Mouse (Mus musculus): ENCODE results near the gene Gm10720.
"Not testable (repeated sequence)": the region's sequence is repeated elsewhere in the genome, so short reads cannot be mapped to it uniquely, and the experiment has no call there.

Gm10720 gene

GRCm38 (mm10) chr9:3015354-3015753 lies at the start of gene Gm10720:
TSS of gene Gm10720 (plus strand) at chr9:3015654.
- not testable (repeated sequence) for DNase-seq

DNA sequence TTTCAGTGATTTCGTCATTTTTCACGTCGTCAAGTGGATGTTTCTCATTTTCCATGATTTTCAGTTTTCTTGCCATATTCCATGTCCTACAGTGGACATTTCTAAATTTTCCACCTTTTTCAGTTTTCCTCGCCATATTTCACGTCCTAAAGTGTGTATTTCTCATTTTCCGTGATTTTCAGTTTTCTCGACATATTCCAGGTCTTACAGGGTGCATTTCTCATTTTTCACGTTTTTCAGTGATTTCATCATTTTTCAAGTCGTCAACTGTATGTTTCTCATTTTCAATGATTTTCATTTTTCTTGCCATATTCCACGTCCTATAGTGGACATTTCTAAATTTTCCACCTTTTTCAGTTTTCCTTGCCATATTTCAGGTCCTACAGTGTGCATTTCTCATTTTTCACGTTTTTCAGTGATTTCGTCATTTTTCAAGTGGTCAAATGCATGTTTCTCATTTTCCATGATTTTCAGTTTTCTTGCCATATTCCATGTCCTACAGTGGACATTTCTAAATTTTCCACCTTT lies 14.9 kb upstream of the Gm10720 start, which contains the start of gene Gm10722:
Gene Gm10722, plus strand, starts transcription at position 478 of the 528 bp plus-strand sequence.
- DNase-seq = not testable (repeated sequence)

DNA sequence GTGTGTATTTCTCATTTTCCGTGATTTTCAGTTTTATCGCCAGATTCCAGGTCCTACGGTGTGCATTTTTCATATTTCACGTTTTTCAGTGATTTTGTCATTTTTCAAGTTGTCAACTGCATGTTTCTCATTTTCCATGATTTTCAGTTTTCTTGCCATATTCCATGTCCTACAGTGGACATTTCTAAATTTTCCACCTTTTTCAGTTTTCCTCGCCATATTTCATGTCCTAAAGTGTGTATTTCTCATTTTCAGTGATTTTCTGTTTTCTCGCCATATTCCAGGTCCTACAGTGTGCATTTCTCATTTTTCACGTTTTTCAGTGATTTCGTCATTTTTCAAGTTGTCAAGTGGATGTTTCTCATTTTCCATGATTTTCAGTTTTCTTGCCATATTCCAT lies 14.4 kb upstream of the Gm10720 start:
- DNase-seq = not testable (repeated sequence)

GRCm38 (mm10) chr9:3001948-3002659 lies 13.3 kb upstream of the Gm10720 start:
- DNase-seq = peak; percentile 85 to 99

DNA sequence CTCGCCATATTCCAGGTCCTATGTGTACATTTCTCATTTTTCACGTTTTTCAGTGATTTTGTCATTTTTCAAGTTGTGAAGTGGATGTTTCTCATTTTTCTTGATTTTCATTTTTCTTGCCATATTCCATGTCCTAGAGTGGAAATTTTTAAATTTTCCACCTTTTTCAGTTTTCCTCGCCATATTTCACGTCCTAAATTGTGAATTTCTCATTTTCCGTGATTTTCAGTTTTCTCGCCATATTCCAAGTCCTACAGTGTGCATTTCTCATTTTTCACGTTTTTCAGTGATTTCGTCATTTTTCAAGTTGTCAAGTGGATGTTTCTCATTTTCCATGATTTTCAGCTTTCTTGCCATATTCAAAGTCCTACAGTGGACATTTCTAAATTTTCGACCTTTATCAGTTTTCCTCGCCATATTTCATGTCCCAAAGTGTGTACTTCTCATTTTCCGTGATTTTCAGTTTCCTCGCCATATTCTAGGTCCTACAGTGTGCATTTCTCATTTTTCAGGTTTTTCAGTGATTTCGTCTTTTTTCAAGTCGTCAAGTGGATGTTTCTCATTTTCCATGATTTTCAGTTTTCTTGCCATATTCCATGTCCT lies 12.6 kb upstream of the Gm10720 start, which contains the start of gene Gm11168:
Gene Gm11168, plus strand, starts transcription at position 553 of the 603 bp plus-strand sequence.
- peak in 1 of 2 experiments; percentile 3 for DNase-seq

- not testable (repeated sequence) for DNase-seq
These were observed 9.3 kb upstream of the Gm10720 start for GRCm38 (mm10) chr9:3006179-3006578.

- not testable (repeated sequence) for DNase-seq
These were observed 8.8 kb upstream of the Gm10720 start for GRCm38 (mm10) chr9:3006636-3007035.

GRCm38 (mm10) chr9:3007272-3007671 lies 8.2 kb upstream of the Gm10720 start:
- peak in 1 of 2 experiments; percentile 4 for DNase-seq

DNA sequence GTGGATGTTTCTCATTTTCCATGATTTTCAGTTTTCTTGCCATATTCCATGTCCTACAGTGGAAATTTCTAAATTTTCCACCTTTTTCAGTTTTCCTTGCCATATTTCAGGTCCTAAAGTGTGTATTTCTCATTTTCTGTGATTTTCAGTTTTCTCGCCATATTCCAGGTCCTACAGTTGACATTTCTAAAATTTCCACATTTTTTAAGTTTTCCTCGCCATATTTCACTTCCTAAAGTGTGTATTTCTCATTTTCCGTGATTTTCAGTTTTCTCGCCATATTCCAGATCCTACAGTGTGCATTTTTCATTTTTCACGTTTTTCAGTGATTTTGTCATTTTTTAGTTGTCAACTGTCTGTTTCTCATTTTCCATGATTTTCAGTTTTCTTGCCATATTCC lies 6.1 kb upstream of the Gm10720 start:
- DNase-seq = not testable (repeated sequence)

GRCm38 (mm10) chr9:3012054-3012621 lies 3.3 kb upstream of the Gm10720 start:
- not testable (repeated sequence) for DNase-seq

- not testable (repeated sequence) for DNase-seq
These were observed 2.6 kb upstream of the Gm10720 start, which contains the start of gene Gm10721 for GRCm38 (mm10) chr9:3012733-3013279. TSS of gene Gm10721 (plus strand) at chr9:3013140.

- DNase-seq = peak in 1 of 2 experiments; percentile 2
These were observed 442 bp downstream of the Gm10720 start for GRCm38 (mm10) chr9:3015896-3016295.

DNA sequence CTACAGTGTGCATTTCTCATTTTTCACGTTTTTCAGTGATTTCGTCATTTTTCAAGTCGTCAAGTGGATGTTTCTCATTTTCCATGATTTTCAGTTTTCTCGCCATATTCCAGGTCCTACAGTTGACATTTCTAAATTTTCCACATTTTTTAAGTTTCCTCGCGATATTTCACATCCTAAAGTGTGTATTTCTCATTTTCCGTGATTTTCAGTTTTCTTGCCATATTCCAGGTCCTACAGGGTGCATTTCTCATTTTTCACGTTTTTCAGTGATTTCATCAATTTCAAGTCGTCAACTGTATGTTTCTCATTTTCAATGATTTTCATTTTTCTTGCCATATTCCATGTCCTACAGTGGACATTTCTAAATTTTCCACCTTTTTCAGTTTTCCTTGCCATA lies 1.7 kb downstream of the Gm10720 start, which contains the start of gene Gm10719:
Gene Gm10719, plus strand, starts transcription at position 301 of the 400 bp plus-strand sequence.
- DNase-seq = not testable (repeated sequence)

- DNase-seq = peak; percentile 79 to 93
These were observed 3.5 kb downstream of the Gm10720 start for GRCm38 (mm10) chr9:3018944-3019343.

- peak; percentile 46 to 79 for DNase-seq
These were observed 4.6 kb downstream of the Gm10720 start for GRCm38 (mm10) chr9:3019835-3020727.

DNA sequence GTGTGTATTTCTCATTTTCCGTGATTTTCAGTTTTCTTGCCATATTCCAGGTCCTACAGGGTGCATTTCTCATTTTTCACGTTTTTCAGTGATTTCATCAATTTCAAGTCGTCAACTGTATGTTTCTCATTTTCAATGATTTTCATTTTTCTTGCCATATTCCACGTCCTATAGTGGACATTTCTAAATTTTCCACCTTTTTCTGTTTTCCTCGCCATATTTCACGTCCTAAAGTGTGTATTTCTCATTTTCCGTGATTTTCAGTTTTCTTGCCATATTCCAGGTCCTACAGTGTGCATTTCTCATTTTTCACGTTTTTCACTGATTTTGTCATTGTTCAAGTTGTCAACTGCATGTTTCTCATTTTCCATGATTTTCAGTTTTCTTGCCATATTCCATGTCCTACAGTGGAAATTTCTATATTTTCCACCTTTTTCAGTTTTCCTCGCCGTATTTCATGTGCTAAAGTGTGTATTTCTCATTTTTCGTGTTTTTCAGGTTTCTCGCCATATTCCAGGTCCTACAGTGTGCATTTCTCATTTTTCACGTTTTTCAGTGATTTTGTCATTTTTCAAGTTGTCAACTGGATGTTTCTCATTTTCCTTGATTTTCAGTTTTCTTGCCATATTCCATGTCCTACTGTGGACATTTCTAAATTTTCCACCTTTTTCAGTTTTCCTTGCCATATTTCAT lies 7.0 kb downstream of the Gm10720 start:
- not testable (repeated sequence) for DNase-seq

- peak in 1 of 2 experiments; percentile 3 for DNase-seq
These were observed 8.0 kb downstream of the Gm10720 start, which contains the start of gene Gm10718 for GRCm38 (mm10) chr9:3023312-3023984. TSS of gene Gm10718 (plus strand) at chr9:3023547.

DNA sequence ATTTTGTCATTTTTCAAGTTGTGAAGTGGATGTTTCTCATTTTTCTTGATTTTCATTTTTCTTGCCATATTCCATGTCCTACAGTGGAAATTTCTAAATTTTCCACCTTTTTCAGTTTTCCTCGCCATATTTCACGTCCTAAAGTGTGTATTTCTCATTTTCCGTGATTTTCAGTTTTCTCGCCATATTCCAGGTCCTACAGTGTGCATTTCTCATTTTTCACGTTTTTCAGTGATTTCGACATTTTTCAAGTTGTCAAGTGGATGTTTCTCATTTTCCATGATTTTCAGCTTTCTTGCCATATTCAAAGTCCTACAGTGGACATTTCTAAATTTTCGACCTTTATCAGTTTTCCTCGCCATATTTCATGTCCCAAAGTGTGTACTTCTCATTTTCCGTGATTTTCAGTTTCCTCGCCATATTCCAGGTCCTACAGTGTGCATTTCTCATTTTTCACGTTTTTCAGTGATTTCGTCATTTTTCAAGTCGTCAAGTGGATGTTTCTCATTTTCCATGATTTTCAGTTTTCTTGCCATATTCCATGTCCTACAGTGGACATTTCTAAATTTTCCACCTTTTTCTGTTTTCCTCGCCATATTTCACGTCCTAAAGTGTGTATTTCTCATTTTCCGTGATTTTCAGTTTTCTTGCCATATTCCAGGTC lies 8.7 kb downstream of the Gm10720 start:
- not testable (repeated sequence) for DNase-seq

DNA sequence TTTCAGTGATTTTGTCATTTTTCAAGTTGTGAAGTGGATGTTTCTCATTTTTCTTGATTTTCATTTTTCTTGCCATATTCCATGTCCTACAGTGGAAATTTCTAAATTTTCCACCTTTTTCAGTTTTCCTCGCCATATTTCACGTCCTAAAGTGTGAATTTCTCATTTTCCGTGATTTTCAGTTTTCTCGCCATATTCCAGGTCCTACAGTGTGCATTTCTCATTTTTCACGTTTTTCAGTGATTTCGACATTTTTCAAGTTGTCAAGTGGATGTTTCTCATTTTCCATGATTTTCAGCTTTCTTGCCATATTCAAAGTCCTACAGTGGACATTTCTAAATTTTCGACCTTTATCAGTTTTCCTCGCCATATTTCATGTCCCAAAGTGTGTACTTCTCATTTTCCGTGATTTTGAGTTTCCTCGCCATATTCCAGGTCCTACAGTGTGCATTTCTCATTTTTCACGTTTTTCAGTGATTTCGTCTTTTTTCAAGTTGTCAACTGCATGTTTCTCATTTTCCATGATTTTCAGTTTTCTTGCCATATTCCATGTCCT lies 9.5 kb downstream of the Gm10720 start, which contains the start of gene Gm10717:
Gene Gm10717, plus strand, starts transcription at position 506 of the 556 bp plus-strand sequence.
- DNase-seq = not testable (repeated sequence)

Data from cerebellum, postnatal 14 days (tissue).